Mouse (Mus musculus): ENCODE results near the gene Qtrt1. TPM values are rescaled to one million over a fixed set of nuclear protein-coding genes. Genes with fewer than 3 reads are reported as not detected.

Gene Qtrt1
- 35.2 TPM for polyA plus RNA-seq (2017; shearing (Covaris generic))

GRCm38 (mm10) chr9:21411669-21412550 is at the start of gene Qtrt1:
TSS of gene Qtrt1 (plus strand) at chr9:21411837.

GRCm38 (mm10) chr9:21367357-21368111 is 44.1 kb upstream of the Qtrt1 start, which contains the start of gene Ilf3:
TSS of gene Ilf3 (plus strand) at chr9:21367871.

GRCm38 (mm10) chr9:21424631-21425555 is 13.3 kb downstream of the Qtrt1 start, which contains the start of gene Dnm2:
TSS of gene Dnm2 (plus strand) at chr9:21424908.

Other genes starting within 250 kb of the Qtrt1 start
- gene Pde4a, start 246.1 kb upstream of the Qtrt1 start, polyA plus RNA-seq (2017; shearing (Covaris generic)), result 0.72 TPM
- 39.3 TPM for gene Keap1, start 172.5 kb upstream of the Qtrt1 start, polyA plus RNA-seq (2017; shearing (Covaris generic))
- gene S1pr5, start 163.4 kb upstream of the Qtrt1 start, polyA plus RNA-seq (2017; shearing (Covaris generic)), result not detected
- 63.6 TPM for gene Atg4d, start 146.5 kb upstream of the Qtrt1 start, polyA plus RNA-seq (2017; shearing (Covaris generic))
- gene Kri1, start 123.9 kb upstream of the Qtrt1 start, polyA plus RNA-seq (2017; shearing (Covaris generic)), result 37.6 TPM
- gene Cdkn2d, start 120.4 kb upstream of the Qtrt1 start, polyA plus RNA-seq (2017; shearing (Covaris generic)), result 104 TPM
- 2.0 TPM for gene Ap1m2, start 99.5 kb upstream of the Qtrt1 start, polyA plus RNA-seq (2017; shearing (Covaris generic))
- gene Slc44a2, start 91.1 kb upstream of the Qtrt1 start, polyA plus RNA-seq (2017; shearing (Covaris generic)), result 543 TPM
- gene Ilf3, start 44.0 kb upstream of the Qtrt1 start, polyA plus RNA-seq (2017; shearing (Covaris generic)), result 69.7 TPM
- gene Dnm2, start 13.1 kb downstream of the Qtrt1 start, polyA plus RNA-seq (2017; shearing (Covaris generic)), result 264 TPM
- 6.4 TPM for gene Tmed1, start 98.4 kb downstream of the Qtrt1 start, polyA plus RNA-seq (2017; shearing (Covaris generic))
- 32.2 TPM for gene AB124611, start 114.3 kb downstream of the Qtrt1 start, polyA plus RNA-seq (2017; shearing (Covaris generic))
- 7.6 TPM for gene Carm1, start 135.1 kb downstream of the Qtrt1 start, polyA plus RNA-seq (2017; shearing (Covaris generic))
- gene Timm29, start 180.9 kb downstream of the Qtrt1 start, polyA plus RNA-seq (2017; shearing (Covaris generic)), result 1.9 TPM
- gene Yipf2, start 181.0 kb downstream of the Qtrt1 start, polyA plus RNA-seq (2017; shearing (Covaris generic)), result 28.7 TPM
- gene Smarca4, start 204.3 kb downstream of the Qtrt1 start, polyA plus RNA-seq (2017; shearing (Covaris generic)), result 64.6 TPM

Data from activated CD4-positive, CD25-positive, alpha-beta regulatory T cell, adult 9 weeks (primary cell).